In genomic region chr15:86383278-86383677, GRCm38 (mm10) we compare ENCODE assay signal across 26 mouse cellular contexts.
DNase-seq lines count a peak whose midpoint lies in the region; ATAC-seq lines count a peak whose summit lies in the region.
"Had no signal": no experiment of that assay in that cellular context is flagged by ENCODE, and none has a peak within 500 bp of the region (broad histone marks: within the 10 kb centered on the region; RNA-seq: fewer than 3 reads in every experiment).

No protein-coding gene starts in this region.

- H3K4me2 ChIP-seq in hindbrain, embryonic 16.5 days (ENCODE audit: low read length), result no peak overlapping the region
- H3K4me2 ChIP-seq in hindbrain, embryonic 14.5 days (replicated peaks), result no peak overlapping the region
- H3K4me2 ChIP-seq in forebrain, embryonic 11.5 days (ENCODE audit: low read depth, low read length, severe bottlenecking), result no peak overlapping the region
- no peak overlapping the region for H3K4me2 ChIP-seq in forebrain, embryonic 13.5 days
- no peak overlapping the region for H3K4me2 ChIP-seq in forebrain, embryonic 16.5 days (ENCODE audit: low read length)
- H3K4me2 ChIP-seq in midbrain, embryonic 16.5 days (ENCODE audit: low read length), result no peak overlapping the region
- H3K4me2 ChIP-seq: heart, embryonic 13.5 days; hindbrain, embryonic 15.5 days had no signal

- H3K9ac ChIP-seq in hindbrain, embryonic 16.5 days (ENCODE audit: low read depth, low read length), result no peak overlapping the region
- H3K9ac ChIP-seq in hindbrain, embryonic 14.5 days, result no peak overlapping the region
- H3K9ac ChIP-seq in forebrain, embryonic 11.5 days (ENCODE audit: low read length), result 0 out of 2 replicates have a peak overlapping the region, but pooled peaks have one; percentile 17
- H3K9ac ChIP-seq in forebrain, embryonic 13.5 days, result no peak overlapping the region
- no peak overlapping the region for H3K9ac ChIP-seq in forebrain, embryonic 16.5 days (replicated peaks; ENCODE audit: low read depth, low read length)
- no peak overlapping the region for H3K9ac ChIP-seq in midbrain, embryonic 16.5 days (ENCODE audit: low read depth, low read length)
- H3K9ac ChIP-seq: heart, embryonic 13.5 days; hindbrain, embryonic 15.5 days had no signal

- no peak overlapping the region for H3K27ac ChIP-seq in hindbrain, embryonic 16.5 days (ENCODE audit: low read depth, low read length)
- no peak overlapping the region for H3K27ac ChIP-seq in hindbrain, embryonic 14.5 days
- peak overlapping the region; percentile 46 for H3K27ac ChIP-seq in forebrain, embryonic 11.5 days (ENCODE audit: low read depth, low read length)
- peak overlapping the region; percentile 58 for H3K27ac ChIP-seq in forebrain, embryonic 13.5 days
- 0 out of 2 replicates have a peak overlapping the region, but pooled peaks have one; percentile 26 for H3K27ac ChIP-seq in forebrain, embryonic 16.5 days (ENCODE audit: low read length)
- H3K27ac ChIP-seq in midbrain, embryonic 16.5 days (ENCODE audit: low read length), result no peak overlapping the region
- H3K27ac ChIP-seq: heart, adult 2 months; heart, embryonic 10.5 days; heart, embryonic 13.5 days; hindbrain, embryonic 15.5 days had no signal

- no peak overlapping the region for H3K4me3 ChIP-seq in hindbrain, embryonic 16.5 days (ENCODE audit: low read length)
- H3K4me3 ChIP-seq in hindbrain, embryonic 14.5 days (replicated peaks; ENCODE audit: low read length), result no peak overlapping the region
- H3K4me3 ChIP-seq in forebrain, embryonic 11.5 days (ENCODE audit: low read depth, low read length), result no peak overlapping the region
- no peak overlapping the region for H3K4me3 ChIP-seq in forebrain, embryonic 13.5 days
- H3K4me3 ChIP-seq in forebrain, embryonic 16.5 days (replicated peaks; ENCODE audit: low read length), result no peak overlapping the region
- H3K4me3 ChIP-seq in midbrain, embryonic 16.5 days (ENCODE audit: low read depth, low read length), result no peak overlapping the region
- H3K4me3 ChIP-seq: heart, adult 2 months; heart, embryonic 10.5 days; heart, embryonic 13.5 days; hindbrain, embryonic 15.5 days had no signal

- H3K4me1 ChIP-seq in hindbrain, embryonic 16.5 days (ENCODE audit: control insufficient read depth, insufficient read depth, low read depth, low read length), result peaks cover 8% of the 10 kb centered on the region
- peaks cover 7% of the 10 kb centered on the region for H3K4me1 ChIP-seq in hindbrain, embryonic 14.5 days (replicated peaks; ENCODE audit: control insufficient read depth, insufficient read depth, low read length)
- H3K4me1 ChIP-seq in forebrain, embryonic 11.5 days (replicated peaks; ENCODE audit: control insufficient read depth, insufficient read depth, low read length), result no peaks in the 10 kb centered on the region
- H3K4me1 ChIP-seq in forebrain, embryonic 13.5 days, result peaks cover 27% of the 10 kb centered on the region
- H3K4me1 ChIP-seq in forebrain, embryonic 16.5 days (replicated peaks; ENCODE audit: control insufficient read depth, insufficient read depth, low read length), result no peaks in the 10 kb centered on the region; the same call in 1 of the 2 replicates
- peaks cover 5% of the 10 kb centered on the region; the same call in 1 of the 2 replicates for H3K4me1 ChIP-seq in midbrain, embryonic 16.5 days (ENCODE audit: control insufficient read depth, insufficient read depth, low read length)
- H3K4me1 ChIP-seq: heart, embryonic 10.5 days; heart, embryonic 13.5 days had no signal

- ATAC-seq in hindbrain, embryonic 16.5 days, result peak; percentile 52; the same call in 1 of the 2 replicates
- ATAC-seq in hindbrain, embryonic 14.5 days (ENCODE audit: low FRiP score), result no peak
- ATAC-seq in forebrain, embryonic 11.5 days (replicated peaks; ENCODE audit: low FRiP score), result no peak
- ATAC-seq in forebrain, embryonic 13.5 days, result no peak
- ATAC-seq in forebrain, embryonic 16.5 days, result peak; percentile 54; the same call in 1 of the 2 replicates
- no peak for ATAC-seq in midbrain, embryonic 16.5 days
- ATAC-seq: CD4-positive, CD25-positive, alpha-beta regulatory T cell, adult 4 months; inflammation-experienced regulatory T-cells, adult 6 months; intestine, embryonic 16.5 days had no signal

- 46% methylated on average over 5 of the region's 5 CpGs for WGBS in hindbrain, embryonic 16.5 days
- 34% methylated on average over 5 of the region's 5 CpGs for WGBS in hindbrain, embryonic 14.5 days
- 47% methylated on average over 5 of the region's 5 CpGs for WGBS in forebrain, embryonic 11.5 days
- 20% methylated on average over 5 of the region's 5 CpGs for WGBS in forebrain, embryonic 13.5 days
- WGBS in forebrain, embryonic 16.5 days, result 13% methylated on average over 5 of the region's 5 CpGs
- WGBS in midbrain, embryonic 16.5 days, result 35% methylated on average over 5 of the region's 5 CpGs

- H3K27me3 ChIP-seq in hindbrain, embryonic 16.5 days (replicated peaks; ENCODE audit: control insufficient read depth, insufficient read depth, low read length), result no peaks in the 10 kb centered on the region
- no peaks in the 10 kb centered on the region for H3K27me3 ChIP-seq in hindbrain, embryonic 14.5 days (ENCODE audit: control insufficient read depth, insufficient read depth, low read length)
- H3K27me3 ChIP-seq in forebrain, embryonic 11.5 days (ENCODE audit: control insufficient read depth, insufficient read depth, low read length), result no peaks in the 10 kb centered on the region
- H3K27me3 ChIP-seq in forebrain, embryonic 13.5 days, result no peaks in the 10 kb centered on the region
- no peaks in the 10 kb centered on the region for H3K27me3 ChIP-seq in forebrain, embryonic 16.5 days (replicated peaks; ENCODE audit: control insufficient read depth, insufficient read depth, low read length)
- H3K27me3 ChIP-seq in midbrain, embryonic 16.5 days (ENCODE audit: control insufficient read depth, insufficient read depth, low read depth, low read length), result no peaks in the 10 kb centered on the region
- H3K27me3 ChIP-seq: hindbrain, embryonic 15.5 days had no signal

- no peak for DNase-seq in hindbrain, embryonic 14.5 days (ENCODE audit: low spot score)
- no peak for DNase-seq in forebrain, embryonic 11.5 days (ENCODE audit: low spot score)
- DNase-seq in cerebellum, postnatal 4 days (ENCODE audit: low spot score in 2 of 2), result no peak
- DNase-seq: adrenal gland, adult 2 months; adrenal gland, postnatal 14 days; cerebellum, adult 11-12 months; cerebellum, adult 8-10 months; cerebellum, postnatal 10 days; cerebellum, postnatal 36 days; gastrocnemius, postnatal 10 days; gastrocnemius, postnatal 36 days; heart, adult 2 months; heart, postnatal 14 days; heart, postnatal 4 days; kidney, adult 18-20 months; kidney, adult 9 months had no signal

- H3K9me3 ChIP-seq in hindbrain, embryonic 16.5 days (ENCODE audit: control insufficient read depth, low read length), result no peaks in the 10 kb centered on the region
- H3K9me3 ChIP-seq in hindbrain, embryonic 14.5 days (ENCODE audit: control insufficient read depth, low read length), result no peaks in the 10 kb centered on the region
- no peaks in the 10 kb centered on the region for H3K9me3 ChIP-seq in forebrain, embryonic 11.5 days (ENCODE audit: control insufficient read depth, low read length)
- no peaks in the 10 kb centered on the region for H3K9me3 ChIP-seq in forebrain, embryonic 13.5 days (replicated peaks)
- no peaks in the 10 kb centered on the region for H3K9me3 ChIP-seq in forebrain, embryonic 16.5 days (ENCODE audit: control insufficient read depth, low read length)
- no peaks in the 10 kb centered on the region for H3K9me3 ChIP-seq in midbrain, embryonic 16.5 days (replicated peaks; ENCODE audit: control insufficient read depth, low read length, poor library complexity, severe bottlenecking)
- H3K9me3 ChIP-seq: heart, embryonic 10.5 days; heart, embryonic 13.5 days; hindbrain, embryonic 15.5 days had no signal

- no peaks in the 10 kb centered on the region for H3K36me3 ChIP-seq in hindbrain, embryonic 16.5 days (ENCODE audit: control insufficient read depth, insufficient read depth, low read length)
- no peaks in the 10 kb centered on the region for H3K36me3 ChIP-seq in hindbrain, embryonic 14.5 days (replicated peaks; ENCODE audit: control insufficient read depth, insufficient read depth)
- no peaks in the 10 kb centered on the region for H3K36me3 ChIP-seq in forebrain, embryonic 11.5 days (ENCODE audit: control insufficient read depth, insufficient read depth, low read length)
- H3K36me3 ChIP-seq in forebrain, embryonic 13.5 days (ENCODE audit: poor library complexity, severe bottlenecking), result no peaks in the 10 kb centered on the region
- H3K36me3 ChIP-seq in forebrain, embryonic 16.5 days (ENCODE audit: control insufficient read depth, insufficient read depth), result no peaks in the 10 kb centered on the region
- no peaks in the 10 kb centered on the region for H3K36me3 ChIP-seq in midbrain, embryonic 16.5 days (ENCODE audit: control insufficient read depth, insufficient read depth, low read length)
- H3K36me3 ChIP-seq: heart, embryonic 10.5 days; heart, embryonic 13.5 days; hindbrain, embryonic 15.5 days had no signal

Comparison
In these comparisons a context has a peak if more than half of its experiments do, and no peak if none do; other contexts are left out.
1. ATAC-seq: peak in hindbrain, embryonic 16.5 days (single experiment) and forebrain, embryonic 16.5 days (single experiment); none in hindbrain, embryonic 14.5 days (single experiment), forebrain, embryonic 11.5 days (single experiment), forebrain, embryonic 13.5 days (single experiment) and midbrain, embryonic 16.5 days (single experiment).
2. H3K27ac ChIP-seq: peak in forebrain, embryonic 11.5 days (single experiment), forebrain, embryonic 13.5 days (single experiment) and forebrain, embryonic 16.5 days (single experiment); none in hindbrain, embryonic 16.5 days (single experiment), hindbrain, embryonic 14.5 days (single experiment) and midbrain, embryonic 16.5 days (single experiment).